Mouse (Mus musculus): ENCODE measurements around the gene Tada3.

DNA sequence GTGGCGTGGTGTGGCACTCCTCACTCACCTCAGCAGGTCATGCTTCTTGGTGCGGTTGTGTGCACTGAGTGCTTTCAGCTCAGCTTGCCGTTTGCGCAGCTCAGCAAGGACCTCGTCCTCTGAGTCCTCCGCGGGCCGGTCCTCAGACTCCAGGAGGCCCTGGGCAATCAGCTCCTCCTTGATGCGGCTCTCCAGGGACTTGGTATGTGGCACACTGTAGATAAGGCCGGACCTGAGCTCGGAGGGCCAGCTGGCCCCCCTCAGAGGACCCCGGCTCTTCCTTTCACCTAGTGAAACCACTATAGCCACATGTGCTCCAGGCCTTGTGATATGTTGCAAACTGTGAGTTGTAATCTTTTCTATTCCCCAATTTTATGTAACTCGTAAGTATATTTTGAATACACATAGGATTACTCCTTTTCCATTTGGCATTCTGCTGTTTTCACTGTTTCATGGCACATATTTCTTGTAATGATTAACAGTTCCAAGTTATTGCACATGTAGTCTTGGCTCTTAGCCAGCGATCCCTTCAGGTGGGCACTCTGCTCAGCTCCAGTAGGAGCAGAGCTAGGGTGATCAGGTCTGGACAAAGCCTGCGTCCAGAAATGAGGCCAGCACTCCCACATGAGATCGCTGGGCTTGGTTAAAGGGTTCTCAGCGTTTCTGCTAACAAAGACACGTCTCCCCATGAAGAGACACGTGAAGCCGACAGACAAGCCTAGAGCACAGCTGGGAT, 7.3 kb downstream of the Tada3 start:
- TF ChIP-seq POLR2A (IDR thresholded peaks at IDR 0.05; ENCODE audit: control insufficient read depth, extremely low read depth, insufficient read depth, low read length, poor library complexity): no peak
- TF ChIP-seq CTCF (IDR thresholded peaks at IDR 0.05; ENCODE audit: borderline replicate concordance, control insufficient read depth, extremely low read depth, insufficient read depth, low read length, poor library complexity): no peak
